In genomic region chr8:64788715-64789114, GRCm38 (mm10) we compare ENCODE assay signal across 9 mouse cellular contexts. TPM values are rescaled to one million over a fixed set of nuclear protein-coding genes. Genes with fewer than 3 reads are reported as not detected.
DNase-seq lines count a peak whose midpoint lies in the region; ATAC-seq lines count a peak whose summit lies in the region.
"Had no signal": no experiment of that assay in that cellular context is flagged by ENCODE, and none has a peak within 500 bp of the region (broad histone marks: within the 10 kb centered on the region; RNA-seq: fewer than 3 reads in every experiment).

No protein-coding gene starts in this region.

- DNase-seq in left cerebral cortex, postnatal 14 days (ENCODE audit: low spot score in 2 of 2), result peak; percentile 44 to 63
- no peak for DNase-seq in left cerebral cortex, adult 18-20 months (ENCODE audit: low spot score in 2 of 2)
- peak; percentile 46 for DNase-seq in adrenal gland, postnatal 25 days
- DNase-seq in induced T-regulatory cell, adult 2 months (ENCODE audit: low read depth), result peak; percentile 59
- peak; percentile 72 for DNase-seq in thymus, postnatal 4 days
- no peak for DNase-seq in MN1 (ENCODE audit: low spot score)
- DNase-seq in midbrain, embryonic 10.5 days (ENCODE audit: low spot score), result no peak

- intact Hi-C loops in left cerebral cortex, postnatal 14 days (cut with DNase I), result no loop called here

- 94% methylated on average over 4 of the region's 4 CpGs for WGBS in midbrain, embryonic 10.5 days

- no peaks in the 10 kb centered on the region for H3K27me3 ChIP-seq in midbrain, embryonic 10.5 days (ENCODE audit: low read depth, poor library complexity, severe bottlenecking)
- H3K27me3 ChIP-seq: liver, embryonic 15.5 days had no signal

- H3K4me3 ChIP-seq in midbrain, embryonic 10.5 days, result no peak overlapping the region
- H3K4me3 ChIP-seq: liver, embryonic 15.5 days had no signal

- peak; percentile 49 for ATAC-seq in megakaryocyte progenitor cell, adult 5-6 weeks (replicated peaks; ENCODE audit: poor library complexity)

- H3K36me3 ChIP-seq in midbrain, embryonic 10.5 days, result no peaks in the 10 kb centered on the region
- H3K36me3 ChIP-seq: liver, embryonic 15.5 days had no signal

- no peaks in the 10 kb centered on the region for H3K4me1 ChIP-seq in midbrain, embryonic 10.5 days

- no peaks in the 10 kb centered on the region for H3K9me3 ChIP-seq in midbrain, embryonic 10.5 days (replicated peaks)
- H3K9me3 ChIP-seq: liver, embryonic 15.5 days had no signal

- no peak overlapping the region for H3K27ac ChIP-seq in midbrain, embryonic 10.5 days (replicated peaks)

RNA-seq across cellular contexts. Expression of gene Msmo1, which starts 55.1 kb away (rescaled TPM):
- total RNA-seq in left cerebral cortex, postnatal 14 days (2021), result 100 to 1,000 TPM in 1 of 2 experiments, 10 to 100 TPM in 1; 92.5 to 107 TPM
- 100 to 1,000 TPM in 1 of 2 experiments, 10 to 100 TPM in 1; 93.9 to 121 TPM for total RNA-seq in left cerebral cortex, adult 18-20 months (2021)
- 398 and 532 TPM in 2 replicates for total RNA-seq in adrenal gland, postnatal 25 days (2021)
- total RNA-seq in megakaryocyte progenitor cell, adult 5-6 weeks (2015), result 22.8 and 23.8 TPM in 2 replicates
- 46.0 and 51.2 TPM in 2 replicates for total RNA-seq in megakaryocyte progenitor cell, adult 5-6 weeks (2017)
- polyA plus RNA-seq in midbrain, embryonic 10.5 days (2016; fragmentation: Nextera tagmentation; extraction: Ambion mirVana), result 234 and 248 TPM in 2 replicates

Comparison
In these comparisons a context has a peak if more than half of its experiments do, and no peak if none do; other contexts are left out.
1. DNase-seq: peak in left cerebral cortex, postnatal 14 days (2 of 2), adrenal gland, postnatal 25 days (single experiment), induced T-regulatory cell, adult 2 months (single experiment) and thymus, postnatal 4 days (single experiment); none in left cerebral cortex, adult 18-20 months (0 of 2), MN1 (single experiment) and midbrain, embryonic 10.5 days (single experiment).